Mouse (Mus musculus) MEL (cell line): ENCODE data around the gene Plekhj1.

Experiments used
- E2F4 ChIP-seq: IDR thresholded peaks from 2 replicates; pipeline ENCODE4 v1.6.1; 2011; ENCODE audit warnings: low read depth, low read length, improper control_type of control experiment, borderline replicate concordance
- MXI1 ChIP-seq: IDR thresholded peaks from 2 replicates; pipeline ENCODE4 v1.6.1; 2011; ENCODE audit warnings: mild to moderate bottlenecking, low read depth, low read length, improper control_type of control experiment
- MYC ChIP-seq: IDR thresholded peaks from 2 replicates; pipeline ENCODE4 v1.6.1; 2011; ENCODE audit warnings: low read depth, mild to moderate bottlenecking, low read length, improper control_type of control experiment, moderate library complexity
- POLR2A ChIP-seq, 2 experiments: IDR thresholded peaks; 2 replicates each; pipeline ENCODE4 v1.6.1; 2011 to 2012; ENCODE audit warnings: low read length in 2 of 2, mild to moderate bottlenecking in 2 of 2, control low read depth in 1 of 2, improper control_type of control experiment in 1 of 2, low read depth in 1 of 2, moderate library complexity in 1 of 2; ENCODE audit not compliant: control insufficient read depth in 1 of 2, insufficient read depth in 1 of 2, poor library complexity in 1 of 2
- TBP ChIP-seq: IDR thresholded peaks from 2 replicates; pipeline ENCODE4 v1.8.0; 2011; ENCODE audit warnings: low read depth, low read length, improper control_type of control experiment

- TF ChIP-seq MXI1 (no peak), POLR2A (IDR thresholded peaks at IDR 0.05; ENCODE audit: control insufficient read depth in 1 of 2, insufficient read depth in 1 of 2, low read depth in 1 of 2, low read length in 2 of 2, poor library complexity in 1 of 2) (peak in 1 of 2 experiments; percentile 46; a peak in 1 of 4 replicates), MYC (no peak), E2F4 (no peak), TBP (no peak)
Measured at GRCm38 (mm10) chr10:80829359-80830278, 31.2 kb upstream of the Plekhj1 start.
